Mouse (Mus musculus): ENCODE measurements around the gene Npas1. TPM values are rescaled to one million over a fixed set of nuclear protein-coding genes. Genes with fewer than 3 reads are reported as not detected.

Gene Npas1
- polyA plus RNA-seq, 2 experiments: not detected

- Histone ChIP-seq H3K9me3 (ENCODE audit: control insufficient read depth, low read length) (no peaks in the 10 kb centered on the region), H3K4me2 (ENCODE audit: low read depth) (peak within 1 kb of the TSS; percentile 80), H3K27ac (peak within 1 kb of the TSS; percentile 6; the same call in 1 of the 2 replicates), H3K4me1 (replicated peaks; ENCODE audit: control insufficient read depth in 2 of 2, insufficient read depth in 2 of 2, low read length in 1 of 2) (peaks cover 7 to 16% of the 10 kb centered on the region in 2 experiments), H3K36me3 (replicated peaks; ENCODE audit: control insufficient read depth, insufficient read depth, low read depth) (no peaks in the 10 kb centered on the region), H3K27me3 (ENCODE audit: control insufficient read depth, insufficient read depth, low read length) (no peaks in the 10 kb centered on the region), H3K4me3 (ENCODE audit: insufficient read depth in 1 of 2, low read depth in 2 of 2, low read length in 2 of 2) (peak within 1 kb of the TSS; percentile 61 to 65), H3K9ac (replicated peaks) (peak within 1 kb of the TSS; percentile 49)
- ATAC-seq (ENCODE audit: insufficient read depth): peak; percentile 97
- WGBS (ENCODE audit: insufficient replicate concordance): under 1% methylated on average over 30 of the region's 30 CpGs
- peak; percentile 85 to 88 (median 86) for DNase-seq (ENCODE audit: low read depth in 3 of 3, low spot score in 3 of 3)
- TF ChIP-seq EP300 (IDR thresholded peaks at IDR 0.05; ENCODE audit: low read depth): no peak
- TF ChIP-seq CTCF (IDR thresholded peaks at IDR 0.05; ENCODE audit: low read depth): no peak
These were observed 24.9 kb downstream of the Npas1 start, which contains the start of gene Tmem160 for GRCm38 (mm10) chr7:16452587-16453073. TSS of gene Tmem160 (plus strand) at chr7:16452779.

- no peaks in the 10 kb centered on the region for H3K36me3 ChIP-seq (replicated peaks; ENCODE audit: control insufficient read depth, insufficient read depth, low read depth)
- H3K9me3 ChIP-seq (ENCODE audit: control insufficient read depth, low read length): no peaks in the 10 kb centered on the region
- DNase-seq (ENCODE audit: low read depth in 3 of 3, low spot score in 3 of 3) (no peak), ATAC-seq (ENCODE audit: insufficient read depth) (no peak)
- no peaks in the 10 kb centered on the region for H3K27me3 ChIP-seq (ENCODE audit: control insufficient read depth, insufficient read depth, low read length)
- 68% methylated on average over 6 of the region's 6 CpGs for WGBS (ENCODE audit: insufficient replicate concordance)
- H3K4me2 ChIP-seq (ENCODE audit: low read depth): no peak overlapping the region
- peaks cover 7 to 16% of the 10 kb centered on the region in 2 experiments for H3K4me1 ChIP-seq (replicated peaks; ENCODE audit: control insufficient read depth in 2 of 2, insufficient read depth in 2 of 2, low read length in 1 of 2)
- H3K27ac ChIP-seq: no peak overlapping the region
- H3K9ac ChIP-seq (replicated peaks): no peak overlapping the region
- no peak overlapping the region for H3K4me3 ChIP-seq (ENCODE audit: insufficient read depth in 1 of 2, low read depth in 2 of 2, low read length in 2 of 2)
- no peak for TF ChIP-seq CTCF (IDR thresholded peaks at IDR 0.05; ENCODE audit: low read depth)
- TF ChIP-seq EP300 (IDR thresholded peaks at IDR 0.05; ENCODE audit: low read depth): no peak
These were observed 25.9 kb downstream of the Npas1 start for GRCm38 (mm10) chr7:16451656-16452055.

- ATAC-seq (ENCODE audit: insufficient read depth) (no peak), DNase-seq (ENCODE audit: low read depth in 3 of 3, low spot score in 3 of 3) (no peak)
- Histone ChIP-seq H3K9me3 (ENCODE audit: control insufficient read depth, low read length) (no peaks in the 10 kb centered on the region), H3K9ac (replicated peaks) (no peak overlapping the region), H3K36me3 (replicated peaks; ENCODE audit: control insufficient read depth, insufficient read depth, low read depth) (peaks cover 2% of the 10 kb centered on the region), H3K4me1 (replicated peaks; ENCODE audit: control insufficient read depth in 2 of 2, insufficient read depth in 2 of 2, low read length in 1 of 2) (no peaks in the 10 kb centered on the region), H3K27ac (no peak overlapping the region), H3K27me3 (ENCODE audit: control insufficient read depth, insufficient read depth, low read length) (no peaks in the 10 kb centered on the region), H3K4me2 (ENCODE audit: low read depth) (no peak overlapping the region), H3K4me3 (ENCODE audit: insufficient read depth in 1 of 2, low read depth in 2 of 2, low read length in 2 of 2) (no peak overlapping the region)
- TF ChIP-seq CTCF (IDR thresholded peaks at IDR 0.05; ENCODE audit: low read depth): peak; percentile 69
- no peak for TF ChIP-seq EP300 (IDR thresholded peaks at IDR 0.05; ENCODE audit: low read depth)
These were observed 36.3 kb downstream of the Npas1 start for GRCm38 (mm10) chr7:16441241-16441640.

GRCm38 (mm10) chr7:16435088-16435487 is 42.4 kb downstream of the Npas1 start:
- Histone ChIP-seq H3K9me3 (ENCODE audit: control insufficient read depth, low read length) (no peaks in the 10 kb centered on the region), H3K4me2 (ENCODE audit: low read depth) (no peak overlapping the region), H3K4me3 (ENCODE audit: insufficient read depth in 1 of 2, low read depth in 2 of 2, low read length in 2 of 2) (no peak overlapping the region), H3K4me1 (replicated peaks; ENCODE audit: control insufficient read depth in 2 of 2, insufficient read depth in 2 of 2, low read length in 1 of 2) (no peaks in the 10 kb centered on the region), H3K27me3 (ENCODE audit: control insufficient read depth, insufficient read depth, low read length) (no peaks in the 10 kb centered on the region), H3K36me3 (replicated peaks; ENCODE audit: control insufficient read depth, insufficient read depth, low read depth) (peaks cover 64% of the 10 kb centered on the region), H3K9ac (replicated peaks) (no peak overlapping the region), H3K27ac (no peak overlapping the region)
- DNase-seq (ENCODE audit: low read depth in 3 of 3, low spot score in 3 of 3) (no peak), ATAC-seq (ENCODE audit: insufficient read depth) (no peak)
- no peak for TF ChIP-seq EP300 (IDR thresholded peaks at IDR 0.05; ENCODE audit: low read depth)
- TF ChIP-seq CTCF (IDR thresholded peaks at IDR 0.05; ENCODE audit: low read depth): no peak
- 84% methylated on average over 9 of the region's 9 CpGs for WGBS (ENCODE audit: insufficient replicate concordance)

- H3K9ac ChIP-seq (replicated peaks): no peak overlapping the region
- ATAC-seq (ENCODE audit: insufficient read depth): no peak
- WGBS (ENCODE audit: insufficient replicate concordance): 84% methylated on average over 3 of the region's 3 CpGs
These were observed 44.1 kb downstream of the Npas1 start for GRCm38 (mm10) chr7:16433352-16433971.

More at GRCm38 (mm10) chr7:16433352-16433971, 44.1 kb downstream of the Npas1 start:
- Histone ChIP-seq H3K4me3 (ENCODE audit: insufficient read depth in 1 of 2, low read depth in 2 of 2, low read length in 2 of 2) (no peak overlapping the region), H3K4me2 (ENCODE audit: low read depth) (no peak overlapping the region), H3K9me3 (ENCODE audit: control insufficient read depth, low read length) (no peaks in the 10 kb centered on the region), H3K36me3 (replicated peaks; ENCODE audit: control insufficient read depth, insufficient read depth, low read depth) (peaks cover 80% of the 10 kb centered on the region), H3K4me1 (replicated peaks; ENCODE audit: control insufficient read depth in 2 of 2, insufficient read depth in 2 of 2, low read length in 1 of 2) (no peaks in the 10 kb centered on the region), H3K27me3 (ENCODE audit: control insufficient read depth, insufficient read depth, low read length) (no peaks in the 10 kb centered on the region), H3K27ac (no peak overlapping the region)
- TF ChIP-seq EP300 (IDR thresholded peaks at IDR 0.05; ENCODE audit: low read depth): no peak
- TF ChIP-seq CTCF (IDR thresholded peaks at IDR 0.05; ENCODE audit: low read depth): no peak
- DNase-seq (ENCODE audit: low read depth in 3 of 3, low spot score in 3 of 3): no peak
